Mouse (Mus musculus): ENCODE data around the gene Ptprc. TPM values are rescaled to one million over a fixed set of nuclear protein-coding genes. Genes with fewer than 3 reads are reported as not detected.
A peak's percentile ranks its signal among the peaks of the same experiment; 100 is the strongest.

Ptprc gene
- 2.1 TPM in 1 of 2 replicates, not detected in the other for polyA plus RNA-seq (2012; ENCODE audit: insufficient read depth, low replicate concordance)

GRCm38 (mm10) chr1:138175494-138175893, at the start of gene Ptprc:
TSS of gene Ptprc (minus strand) at chr1:138175708.
- TF ChIP-seq FLI1 (IDR thresholded peaks at IDR 0.05; ENCODE audit: low read length) (no peak), GATA1 (IDR thresholded peaks at IDR 0.05; ENCODE audit: borderline replicate concordance, low read length) (no peak)
- H3K36me3 ChIP-seq (replicated peaks; ENCODE audit: low read length): no peaks in the 10 kb centered on the region
- peak within 1 kb of the TSS; percentile 89 for H3K4me3 ChIP-seq (replicated peaks)

GRCm38 (mm10) chr1:138214736-138215458, 39.4 kb upstream of the Ptprc start:
- no peaks in the 10 kb centered on the region for H3K4me1 ChIP-seq
- TF ChIP-seq FLI1 (IDR thresholded peaks at IDR 0.05; ENCODE audit: low read length): no peak
- no peak for TF ChIP-seq GATA1 (IDR thresholded peaks at IDR 0.05; ENCODE audit: borderline replicate concordance, low read length)
- no peak overlapping the region for H3K4me3 ChIP-seq (replicated peaks)
- no peaks in the 10 kb centered on the region for H3K36me3 ChIP-seq (replicated peaks; ENCODE audit: low read length)
- H3K9me3 ChIP-seq: no peaks in the 10 kb centered on the region
- no peaks in the 10 kb centered on the region for H3K27me3 ChIP-seq (replicated peaks)

More at GRCm38 (mm10) chr1:138175494-138175893, at the start of gene Ptprc:
- Histone ChIP-seq H3K4me1 (peaks cover 18% of the 10 kb centered on the region), H3K9me3 (no peaks in the 10 kb centered on the region), H3K27me3 (replicated peaks) (no peaks in the 10 kb centered on the region)

- Histone ChIP-seq H3K27me3 (replicated peaks) (no peaks in the 10 kb centered on the region), H3K9me3 (no peaks in the 10 kb centered on the region), H3K4me1 (no peaks in the 10 kb centered on the region), H3K4me3 (replicated peaks) (no peak overlapping the region), H3K36me3 (replicated peaks; ENCODE audit: low read length) (no peaks in the 10 kb centered on the region)
- no peak for TF ChIP-seq GATA1 (IDR thresholded peaks at IDR 0.05; ENCODE audit: borderline replicate concordance, low read length)
- TF ChIP-seq FLI1 (IDR thresholded peaks at IDR 0.05; ENCODE audit: low read length): no peak
Measured at GRCm38 (mm10) chr1:138210387-138211024, 35.0 kb upstream of the Ptprc start.

DNA sequence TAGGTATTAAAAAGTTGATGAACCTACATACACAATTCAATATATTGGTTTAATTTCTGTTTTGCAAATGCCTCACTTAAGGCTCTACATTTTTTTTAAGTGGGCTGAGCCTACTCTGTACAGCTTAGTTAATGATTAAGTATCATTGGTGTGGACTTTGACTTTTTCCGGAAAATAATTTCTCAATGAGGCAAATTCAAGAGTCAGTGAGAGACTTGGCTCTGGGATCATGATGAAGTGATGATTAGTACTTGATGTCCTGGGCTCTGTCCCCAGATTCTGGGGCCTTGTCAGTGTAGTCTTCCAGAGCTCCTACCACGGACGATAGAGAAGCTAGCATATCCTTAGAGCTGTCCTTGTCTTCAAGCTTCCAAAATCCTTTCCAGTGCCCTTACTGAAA, 34.2 kb upstream of the Ptprc start:
- Histone ChIP-seq H3K4me1 (no peaks in the 10 kb centered on the region), H3K4me3 (replicated peaks) (no peak overlapping the region), H3K27me3 (replicated peaks) (no peaks in the 10 kb centered on the region), H3K9me3 (no peaks in the 10 kb centered on the region), H3K36me3 (replicated peaks; ENCODE audit: low read length) (no peaks in the 10 kb centered on the region)
- no peak for TF ChIP-seq FLI1 (IDR thresholded peaks at IDR 0.05; ENCODE audit: low read length)
- TF ChIP-seq GATA1 (IDR thresholded peaks at IDR 0.05; ENCODE audit: borderline replicate concordance, low read length): no peak

DNA sequence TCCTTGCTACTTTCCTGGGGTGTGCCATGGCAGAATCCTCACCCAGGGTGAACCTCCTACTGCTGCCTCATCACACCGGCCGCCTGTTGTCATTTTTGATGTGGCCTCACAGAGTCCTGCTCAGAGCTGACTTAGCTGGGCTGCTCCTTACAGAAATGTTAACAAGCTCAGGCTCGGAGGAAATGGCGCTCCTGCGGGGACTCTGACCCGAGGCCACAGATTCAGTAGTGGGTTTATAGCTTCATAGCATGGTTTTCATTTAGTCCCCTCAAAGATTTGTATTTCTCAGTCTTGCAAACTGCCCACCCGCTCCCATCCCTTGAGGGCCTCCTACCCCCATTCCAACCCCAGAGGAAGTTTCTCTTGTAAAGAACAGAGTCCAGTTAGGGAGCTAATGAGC, 30.5 kb upstream of the Ptprc start:
- no peak overlapping the region for H3K4me3 ChIP-seq (replicated peaks)
- H3K9me3 ChIP-seq: no peaks in the 10 kb centered on the region
- no peaks in the 10 kb centered on the region for H3K27me3 ChIP-seq (replicated peaks)
- TF ChIP-seq GATA1 (IDR thresholded peaks at IDR 0.05; ENCODE audit: borderline replicate concordance, low read length) (no peak), FLI1 (IDR thresholded peaks at IDR 0.05; ENCODE audit: low read length) (no peak)
- no peaks in the 10 kb centered on the region for H3K36me3 ChIP-seq (replicated peaks; ENCODE audit: low read length)
- no peaks in the 10 kb centered on the region for H3K4me1 ChIP-seq

DNA sequence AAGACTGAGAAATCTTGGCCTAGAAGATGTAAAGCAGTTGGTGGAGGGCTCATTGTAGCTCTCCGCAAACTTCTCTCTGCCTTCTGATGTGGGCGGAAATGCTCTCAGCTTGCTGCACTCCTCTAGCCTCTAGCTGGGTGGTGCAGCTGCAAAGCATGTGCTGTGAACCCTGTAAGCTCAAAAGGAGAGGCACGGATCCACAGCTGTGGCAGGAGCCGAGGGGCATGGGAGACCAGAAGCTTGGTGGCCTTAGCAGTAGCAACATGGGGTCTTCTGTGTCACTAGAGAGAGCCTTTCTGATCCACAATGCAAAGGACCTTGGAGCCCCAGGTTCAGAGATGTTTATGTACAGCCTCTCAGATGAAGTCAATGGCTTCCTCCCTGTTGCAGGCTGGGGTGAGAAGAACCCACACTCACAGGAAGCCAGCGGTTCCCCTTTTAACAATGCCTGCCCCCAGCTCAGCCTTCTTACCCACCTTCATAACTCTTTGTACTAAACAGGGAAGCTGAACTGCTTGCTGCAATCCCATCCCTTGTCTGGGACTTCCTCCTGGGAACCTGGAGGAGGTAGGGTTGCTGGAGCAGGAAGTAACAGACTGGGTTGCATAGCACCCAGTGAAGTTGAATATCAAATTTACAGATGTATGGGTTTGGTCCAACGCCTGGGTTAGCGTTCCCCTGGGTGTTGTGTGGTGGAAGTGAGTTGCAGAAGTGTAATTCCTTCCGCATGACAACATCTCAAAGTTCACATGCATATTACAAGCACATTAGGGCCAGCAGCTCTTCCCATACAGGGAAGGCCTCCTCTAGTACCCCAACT, 16.4 kb upstream of the Ptprc start:
- no peaks in the 10 kb centered on the region for H3K36me3 ChIP-seq (replicated peaks; ENCODE audit: low read length)
- H3K4me1 ChIP-seq: peaks cover 15% of the 10 kb centered on the region
- TF ChIP-seq FLI1 (IDR thresholded peaks at IDR 0.05; ENCODE audit: low read length) (no peak), GATA1 (IDR thresholded peaks at IDR 0.05; ENCODE audit: borderline replicate concordance, low read length) (no peak)
- no peaks in the 10 kb centered on the region for H3K27me3 ChIP-seq (replicated peaks)
- H3K4me3 ChIP-seq (replicated peaks): peak overlapping the region; percentile 64
- no peaks in the 10 kb centered on the region for H3K9me3 ChIP-seq

GRCm38 (mm10) chr1:138188131-138188530, 12.6 kb upstream of the Ptprc start:
- TF ChIP-seq FLI1 (IDR thresholded peaks at IDR 0.05; ENCODE audit: low read length) (no peak), GATA1 (IDR thresholded peaks at IDR 0.05; ENCODE audit: borderline replicate concordance, low read length) (no peak)
- no peaks in the 10 kb centered on the region for H3K9me3 ChIP-seq
- peaks cover 15% of the 10 kb centered on the region for H3K4me1 ChIP-seq
- H3K27me3 ChIP-seq (replicated peaks): no peaks in the 10 kb centered on the region
- no peaks in the 10 kb centered on the region for H3K36me3 ChIP-seq (replicated peaks; ENCODE audit: low read length)
- H3K4me3 ChIP-seq (replicated peaks): no peak overlapping the region

DNA sequence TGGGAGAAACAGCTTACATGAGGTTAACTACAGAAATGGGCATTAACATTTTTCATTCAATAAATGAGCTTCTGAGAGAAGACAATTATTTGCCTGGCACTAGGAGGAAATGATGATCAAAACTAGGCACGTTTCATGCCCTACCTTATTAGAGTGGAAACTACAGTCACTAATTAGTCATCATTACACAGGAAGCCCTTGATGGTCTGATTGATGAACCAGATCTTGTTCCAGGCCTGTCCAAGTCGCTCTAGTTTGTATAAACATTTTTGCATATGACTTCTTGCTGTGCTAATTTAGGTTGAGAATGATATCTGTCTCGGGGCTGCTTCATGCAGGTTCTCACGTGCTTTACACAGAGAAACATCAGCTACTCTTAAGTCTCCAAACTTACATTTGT, 10.4 kb upstream of the Ptprc start:
- Histone ChIP-seq H3K4me3 (replicated peaks) (no peak overlapping the region), H3K36me3 (replicated peaks; ENCODE audit: low read length) (no peaks in the 10 kb centered on the region), H3K9me3 (no peaks in the 10 kb centered on the region), H3K27me3 (replicated peaks) (no peaks in the 10 kb centered on the region), H3K4me1 (peaks cover 4% of the 10 kb centered on the region; the same call in 1 of the 2 replicates)
- TF ChIP-seq GATA1 (IDR thresholded peaks at IDR 0.05; ENCODE audit: borderline replicate concordance, low read length) (no peak), FLI1 (IDR thresholded peaks at IDR 0.05; ENCODE audit: low read length) (no peak)

GRCm38 (mm10) chr1:138180081-138180480, 4.6 kb upstream of the Ptprc start:
- H3K27me3 ChIP-seq (replicated peaks): no peaks in the 10 kb centered on the region
- H3K36me3 ChIP-seq (replicated peaks; ENCODE audit: low read length): no peaks in the 10 kb centered on the region
- no peaks in the 10 kb centered on the region for H3K9me3 ChIP-seq
- H3K4me3 ChIP-seq (replicated peaks): no peak overlapping the region
- TF ChIP-seq FLI1 (IDR thresholded peaks at IDR 0.05; ENCODE audit: low read length) (no peak), GATA1 (IDR thresholded peaks at IDR 0.05; ENCODE audit: borderline replicate concordance, low read length) (no peak)
- H3K4me1 ChIP-seq: peaks cover 6% of the 10 kb centered on the region

All from megakaryocyte, embryonic 14.5 days (primary cell).